Mouse (Mus musculus) ES-E14 (cell line): ENCODE results near the gene Epb41l4b.

Source experiments
- MAFK ChIP-seq: IDR thresholded peaks from 2 replicates; pipeline ENCODE4 v1.6.1; 2014; ENCODE audit warnings: mild to moderate bottlenecking, low read depth, low read length, inconsistent platforms; ENCODE audit not compliant: insufficient read depth
- ZC3H11A ChIP-seq: IDR thresholded peaks from 2 replicates; pipeline ENCODE4 v1.6.1; 2012; ENCODE audit warnings: low read depth, mild to moderate bottlenecking, inconsistent platforms, low read length, borderline replicate concordance

DNA sequence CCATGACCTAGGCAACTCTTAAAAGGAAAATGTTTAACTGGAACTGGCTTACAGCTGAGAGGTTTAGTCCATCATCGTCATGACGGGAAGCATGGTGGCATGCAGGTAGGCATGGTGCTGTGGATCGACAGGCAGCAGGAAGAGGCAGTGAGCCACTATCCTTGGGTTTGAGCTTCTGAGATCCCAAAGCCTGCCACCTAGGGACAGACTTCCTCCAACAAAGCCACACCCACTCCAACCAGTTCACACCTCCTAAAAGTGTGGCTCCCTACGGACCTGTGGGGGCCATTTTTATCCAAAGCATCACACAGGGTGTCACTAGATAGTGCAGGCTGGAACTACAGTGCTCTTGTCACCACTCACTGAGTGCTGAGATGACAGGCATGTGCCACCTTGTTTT lies 31.8 kb downstream of the Epb41l4b start:
- TF ChIP-seq MAFK (no peak), ZC3H11A (no peak)
